Mouse (Mus musculus) fibroblast of lung, adult 2 months (primary cell): ENCODE data around the gene Aifm3.
"Not testable (repeated sequence)": the region's sequence is repeated elsewhere in the genome, so short reads cannot be mapped to it uniquely, and the experiment has no call there.

Source experiments
- DNase-seq: peaks from one replicate; pipeline ENCODE4 v3.0.0-alpha.2; 2011; ENCODE audit warnings: low read depth

Aifm3 gene

GRCm38 (mm10) chr16:17553910-17554685 is 64.7 kb downstream of the Aifm3 start:
- no peak for DNase-seq

DNA sequence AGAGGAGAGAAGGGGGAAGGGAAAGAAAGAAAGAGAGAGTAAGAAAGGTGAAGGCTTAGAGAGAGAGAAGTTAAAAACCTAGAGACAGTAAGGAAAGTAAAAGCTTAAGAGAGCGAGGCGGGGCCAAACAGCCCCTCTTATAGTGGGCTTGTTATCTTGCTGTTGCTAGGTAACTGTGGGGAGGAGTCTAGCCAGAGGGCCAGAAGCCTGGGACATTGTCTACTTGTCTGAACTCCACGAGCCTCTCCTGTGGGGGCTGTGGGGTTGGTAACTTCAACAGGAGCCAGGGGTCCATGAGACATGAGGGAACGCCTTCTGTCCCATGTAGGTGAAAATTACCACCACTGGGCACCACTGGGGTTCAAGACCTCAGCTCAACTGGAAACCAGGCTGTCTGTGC is 65.3 kb downstream of the Aifm3 start:
- DNase-seq: not testable (repeated sequence)

DNA sequence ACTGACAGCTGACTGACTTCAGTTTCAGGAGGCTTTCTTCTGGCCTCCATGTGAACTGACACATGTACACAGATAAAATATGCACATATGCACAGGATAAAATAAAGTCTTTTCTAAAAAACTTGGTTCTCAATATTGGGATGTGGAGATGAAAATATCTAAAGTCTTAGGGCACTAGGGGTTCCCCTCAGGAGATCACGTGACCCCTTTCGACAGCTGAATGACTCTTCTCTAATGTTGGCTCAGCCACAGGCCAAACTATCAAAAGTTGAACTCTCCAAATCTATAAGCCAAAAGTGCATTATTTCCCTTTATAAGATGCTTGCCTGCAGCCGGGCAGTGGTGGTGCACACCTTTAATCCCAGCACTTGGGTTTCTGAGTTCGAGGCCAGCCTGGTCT is 66.8 kb downstream of the Aifm3 start:
- no peak for DNase-seq

GRCm38 (mm10) chr16:17556907-17557306 is 67.5 kb downstream of the Aifm3 start:
- no peak for DNase-seq
